Mouse (Mus musculus) heart, adult 9 months (tissue): ENCODE measurements around the gene Sh3bp1.

Experiments
- DNase-seq, 2 experiments: peaks; one replicate each; pipeline ENCODE4 v3.0.0; 2022; ENCODE audit warnings: low spot score in 2 of 2

Sh3bp1 gene

DNA sequence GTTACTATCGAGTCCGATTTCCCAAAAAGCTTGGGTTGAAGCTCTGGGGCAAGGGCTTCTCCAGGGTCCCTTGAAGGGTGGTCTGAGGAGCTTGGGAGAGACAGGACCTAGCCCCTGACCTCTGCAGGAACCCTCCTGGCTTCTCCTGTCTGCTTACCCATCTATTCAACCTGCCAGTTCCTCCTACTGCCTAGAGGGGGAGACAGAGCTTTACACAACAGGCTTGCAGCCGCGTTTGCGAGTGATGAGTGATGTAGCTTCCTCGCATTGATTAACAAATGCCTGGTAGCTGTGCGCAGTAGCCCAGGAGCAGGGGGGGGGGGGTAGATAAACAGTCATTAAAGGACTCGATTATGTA, 16.1 kb downstream of the Sh3bp1 start:
- DNase-seq: peak; percentile 74 to 79

DNA sequence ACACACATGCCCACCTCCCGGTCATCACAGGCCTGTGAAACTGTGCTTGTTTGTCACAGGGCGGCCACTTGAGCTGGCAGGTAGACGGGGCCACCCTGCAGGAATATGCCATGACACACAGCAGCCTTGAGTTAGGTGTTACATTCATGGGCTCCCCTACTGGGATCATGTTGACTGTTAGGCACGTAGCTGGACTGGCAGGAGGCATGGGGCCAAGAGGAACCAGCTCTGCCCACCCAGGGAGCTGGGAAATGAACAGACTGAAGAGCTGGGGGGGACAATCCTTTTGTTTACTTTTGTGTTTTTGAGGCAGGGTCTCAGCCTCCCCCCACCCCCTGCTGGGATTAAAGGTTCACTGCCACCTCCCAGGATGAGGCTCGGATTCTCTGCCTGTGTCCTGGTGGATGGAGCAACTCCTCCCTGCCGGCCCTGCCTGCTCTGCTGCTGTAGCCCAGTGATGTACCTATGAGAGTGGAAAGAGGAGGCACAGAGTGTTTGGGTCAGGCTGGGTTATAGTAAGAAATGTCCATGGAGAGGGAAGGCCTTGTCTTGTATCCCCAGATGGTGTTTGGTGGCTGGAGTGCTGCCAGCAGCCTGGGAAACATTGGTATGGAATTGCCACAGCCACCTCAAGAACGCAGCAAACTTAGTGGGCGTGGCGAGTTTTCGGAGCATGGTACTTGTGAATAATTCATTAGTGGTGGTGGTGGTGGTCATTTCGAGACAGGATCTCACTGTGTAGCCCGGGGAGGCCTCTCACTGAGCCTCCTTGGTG, 16.7 kb downstream of the Sh3bp1 start:
- no peak for DNase-seq

DNA sequence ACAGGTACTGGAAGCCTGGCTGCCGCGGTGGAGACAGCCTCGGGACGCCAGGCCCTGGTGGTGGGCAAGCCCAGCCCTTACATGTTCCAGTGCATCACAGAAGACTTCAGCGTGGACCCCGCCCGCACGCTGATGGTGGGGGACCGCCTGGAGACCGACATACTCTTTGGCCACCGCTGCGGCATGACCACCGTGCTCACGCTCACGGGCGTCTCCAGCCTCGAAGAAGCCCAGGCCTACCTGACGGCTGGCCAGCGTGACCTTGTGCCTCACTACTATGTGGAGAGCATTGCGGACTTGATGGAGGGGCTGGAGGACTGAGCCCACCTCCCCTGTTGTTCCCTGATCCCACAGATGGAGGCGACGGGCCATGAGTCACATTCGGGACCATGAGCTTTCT, 18.6 kb downstream of the Sh3bp1 start:
- no peak for DNase-seq

DNA sequence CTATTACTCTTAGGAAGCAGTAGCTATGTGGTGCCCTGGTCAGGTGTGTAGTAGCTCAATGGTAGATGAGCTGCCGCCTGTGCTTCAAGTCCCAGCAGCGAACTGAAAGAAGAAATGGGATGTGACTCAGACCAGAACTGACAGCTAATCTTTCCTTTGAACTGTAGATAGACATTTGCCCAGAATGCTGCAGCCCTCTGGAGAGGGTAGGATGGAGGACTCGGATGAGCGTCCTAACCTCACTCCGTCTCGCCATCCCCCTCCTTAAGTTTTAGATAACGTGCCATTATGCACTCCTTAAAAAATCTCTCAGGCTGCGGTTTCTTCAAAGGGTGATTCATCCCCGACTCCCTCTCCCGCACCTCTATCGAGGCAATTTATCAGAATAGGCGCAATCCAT, 20.3 kb downstream of the Sh3bp1 start:
- no peak for DNase-seq

DNA sequence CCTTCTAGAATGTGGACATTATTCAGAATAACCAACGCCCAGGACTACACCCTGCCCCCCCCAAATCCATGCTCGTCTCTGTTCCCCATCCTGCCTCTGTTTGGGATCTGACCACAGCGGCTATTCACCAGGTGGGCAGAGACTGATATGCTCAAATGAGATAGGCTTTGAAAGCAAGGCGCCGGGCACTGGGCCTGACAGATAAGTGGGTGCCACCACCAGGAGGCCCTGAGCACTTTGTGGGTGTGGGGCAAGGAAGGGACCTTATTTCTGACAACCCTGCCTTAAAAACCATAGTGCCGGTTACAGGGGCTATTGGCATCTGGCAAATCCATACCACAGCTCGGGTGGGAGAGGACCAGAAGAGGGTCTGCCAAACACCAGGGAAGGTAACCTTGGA, 23.1 kb downstream of the Sh3bp1 start:
- DNase-seq: no peak

DNA sequence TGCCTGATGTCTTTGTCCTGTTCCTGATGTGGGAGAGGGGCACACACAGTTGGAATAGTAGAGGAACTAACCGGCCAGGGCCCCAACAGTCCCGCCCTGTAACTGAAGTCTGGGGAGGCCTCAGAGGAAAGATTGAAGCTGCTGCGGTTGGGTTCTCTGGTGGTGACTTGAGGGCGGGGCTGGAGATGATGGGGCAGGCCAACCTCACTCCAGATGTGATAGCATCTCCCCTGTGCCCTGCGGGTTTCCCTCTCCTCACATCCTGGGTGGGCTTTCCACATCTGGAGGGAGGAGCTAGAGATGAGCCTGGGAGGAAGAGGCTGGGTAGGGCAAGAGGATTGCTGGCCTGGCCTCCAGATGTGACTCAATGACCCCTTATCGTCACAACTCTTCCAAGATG, 24.0 kb downstream of the Sh3bp1 start:
- no peak for DNase-seq

DNA sequence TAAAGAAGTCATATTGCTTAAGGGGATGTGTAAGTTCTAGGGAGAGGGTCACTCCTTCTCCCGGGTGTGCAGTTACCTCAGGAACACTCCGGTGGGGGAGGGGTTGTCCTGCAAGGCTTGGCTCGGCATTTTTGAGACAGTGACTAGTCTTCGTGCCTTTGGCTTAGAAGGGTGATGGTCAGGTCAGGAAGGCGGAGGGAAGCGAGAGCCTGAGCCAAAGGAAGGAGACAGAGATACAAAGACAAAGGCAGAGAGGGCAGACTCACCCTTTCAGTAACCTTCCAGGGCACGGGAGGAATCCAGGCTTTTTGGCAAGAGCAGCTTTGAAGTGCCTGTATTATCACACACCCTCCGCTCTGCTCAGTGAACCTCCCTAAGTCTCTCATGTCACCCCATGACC, 25.6 kb downstream of the Sh3bp1 start:
- DNase-seq: no peak

DNA sequence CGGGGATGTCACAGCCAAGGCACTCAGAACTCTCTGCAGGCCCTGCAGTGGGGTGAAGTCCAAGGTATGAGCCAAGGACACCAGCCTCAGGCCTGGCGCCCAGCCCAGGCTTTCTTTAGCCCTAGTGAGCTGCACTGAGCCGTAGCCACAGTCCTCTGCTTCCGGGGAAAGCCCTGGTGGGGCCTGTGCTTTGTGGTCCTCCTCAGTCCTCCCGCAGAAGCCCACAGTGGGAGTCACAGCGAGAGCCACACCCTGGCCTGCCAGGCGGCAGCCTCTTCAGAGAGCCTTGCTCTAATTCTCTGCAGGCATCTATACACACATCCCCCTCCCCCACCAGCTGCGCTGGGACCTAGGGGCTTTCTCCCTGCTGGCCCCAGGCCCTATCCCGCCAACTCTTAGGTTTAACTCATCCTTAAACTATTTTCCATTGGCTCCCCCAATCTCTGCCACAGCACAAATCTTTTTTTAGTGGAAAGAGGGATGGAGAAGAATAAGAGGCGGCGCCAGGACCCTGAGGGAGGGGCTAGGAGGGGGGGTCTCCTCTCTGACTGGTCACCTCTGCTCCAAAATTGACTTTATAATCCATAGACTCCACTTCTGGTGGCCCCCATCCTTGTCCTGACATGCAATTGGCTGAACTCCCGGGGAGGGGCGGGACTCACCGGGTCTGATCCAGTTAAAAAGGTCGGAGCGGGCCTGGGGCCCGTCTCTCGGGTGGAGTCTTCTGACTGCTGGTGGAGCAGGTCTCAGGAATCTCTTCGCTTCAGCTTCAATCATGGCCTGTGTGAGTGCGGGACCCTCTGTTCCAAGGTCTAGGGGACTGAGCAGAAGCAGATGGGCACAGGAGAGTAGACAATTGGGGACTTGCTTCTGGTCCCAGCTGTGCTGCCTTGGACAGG, 26.7 kb downstream of the Sh3bp1 start, which contains the start of gene Lgals1:
Gene Lgals1 (plus strand): TSS at position 705 of the 899 bp plus-strand sequence.
- DNase-seq: peak; percentile 92 to 93

DNA sequence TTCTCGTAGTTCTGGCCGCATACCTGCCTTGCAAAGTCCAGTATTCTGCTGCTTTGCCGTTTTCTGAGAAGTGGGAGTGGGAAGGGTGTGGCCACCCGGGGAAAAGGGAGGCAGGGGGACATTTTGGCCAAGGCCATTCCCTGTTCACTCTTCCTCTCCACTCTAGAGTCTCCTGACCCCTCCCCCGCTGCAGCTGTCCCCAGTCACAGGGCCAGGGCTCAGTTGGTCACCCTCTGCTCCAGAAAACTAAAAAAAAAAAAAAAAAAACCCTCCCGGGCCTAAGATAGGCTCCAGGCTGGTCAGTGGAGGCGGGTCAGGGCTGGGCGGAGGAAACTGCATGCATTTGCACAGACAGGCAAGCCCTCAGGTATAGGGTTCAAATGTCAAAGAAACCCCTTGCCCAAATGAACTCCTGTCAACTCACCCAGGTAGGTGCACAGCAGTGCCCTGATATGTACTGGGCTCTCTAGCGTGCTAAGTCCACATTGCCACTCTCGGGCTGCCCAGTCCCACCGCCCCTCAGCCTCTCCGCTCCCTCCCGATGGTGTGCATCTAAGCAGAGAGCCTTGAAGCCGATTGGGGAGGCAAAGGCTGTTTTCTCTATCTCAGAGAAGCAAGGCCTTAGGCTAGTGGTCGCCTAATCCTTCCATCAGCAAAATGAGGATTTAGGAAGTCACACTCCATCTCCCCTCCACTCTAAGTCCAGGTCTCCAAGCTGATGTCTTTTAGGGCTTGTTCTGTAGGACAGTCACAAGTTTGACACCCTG, 27.6 kb downstream of the Sh3bp1 start:
- peak; percentile 40 to 56 for DNase-seq

DNA sequence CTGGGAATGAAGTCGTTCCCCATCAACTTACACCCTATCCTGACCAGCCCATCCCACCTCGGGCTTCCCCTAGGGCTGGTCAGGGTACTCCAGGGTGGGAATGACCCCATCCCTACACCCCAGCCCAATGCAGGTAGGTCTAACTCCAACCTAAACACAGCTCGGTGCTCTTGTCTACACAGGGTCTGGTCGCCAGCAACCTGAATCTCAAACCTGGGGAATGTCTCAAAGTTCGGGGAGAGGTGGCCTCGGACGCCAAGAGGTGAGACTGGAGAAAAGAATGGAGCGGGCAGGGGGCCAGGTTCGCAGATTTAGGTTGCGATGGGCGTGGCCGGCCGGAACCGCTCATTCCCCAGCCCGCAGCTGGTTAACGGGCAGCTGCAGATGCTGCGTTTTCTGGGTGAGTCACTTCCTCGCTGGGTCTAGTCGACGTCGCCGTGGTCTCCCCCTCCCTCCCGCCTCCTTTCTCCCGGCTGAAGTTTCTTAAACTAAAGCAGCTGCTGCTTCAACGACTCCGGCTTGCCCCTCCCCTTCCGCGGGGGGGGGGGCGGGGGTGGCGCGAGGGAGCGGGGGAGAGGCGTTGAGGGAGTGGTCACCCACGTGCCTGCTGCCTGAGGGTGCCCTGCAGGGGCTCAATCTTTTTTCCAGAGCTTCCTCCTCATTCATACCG, 28.4 kb downstream of the Sh3bp1 start:
- DNase-seq: peak; percentile 85 to 89

DNA sequence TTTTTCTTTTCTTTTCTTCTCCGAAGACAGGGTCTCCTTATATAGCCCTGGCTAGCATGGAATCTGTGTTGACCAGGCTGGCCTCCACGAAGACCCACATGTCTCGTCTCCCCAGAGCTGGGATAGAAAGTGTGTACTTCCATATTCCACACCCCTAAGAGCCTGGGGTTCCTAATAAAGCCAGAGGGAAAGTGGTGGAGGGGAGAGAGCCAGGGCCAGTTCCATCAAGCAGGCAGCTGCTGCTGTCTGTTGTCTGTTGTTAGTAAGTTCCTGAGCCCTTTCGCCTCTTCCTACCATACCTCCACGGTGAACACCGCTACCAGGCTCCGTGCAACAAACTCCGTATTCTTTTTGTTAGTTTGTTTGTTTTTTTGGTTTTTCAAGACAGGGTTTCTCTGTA, 29.0 kb downstream of the Sh3bp1 start:
- DNase-seq: no peak

DNA sequence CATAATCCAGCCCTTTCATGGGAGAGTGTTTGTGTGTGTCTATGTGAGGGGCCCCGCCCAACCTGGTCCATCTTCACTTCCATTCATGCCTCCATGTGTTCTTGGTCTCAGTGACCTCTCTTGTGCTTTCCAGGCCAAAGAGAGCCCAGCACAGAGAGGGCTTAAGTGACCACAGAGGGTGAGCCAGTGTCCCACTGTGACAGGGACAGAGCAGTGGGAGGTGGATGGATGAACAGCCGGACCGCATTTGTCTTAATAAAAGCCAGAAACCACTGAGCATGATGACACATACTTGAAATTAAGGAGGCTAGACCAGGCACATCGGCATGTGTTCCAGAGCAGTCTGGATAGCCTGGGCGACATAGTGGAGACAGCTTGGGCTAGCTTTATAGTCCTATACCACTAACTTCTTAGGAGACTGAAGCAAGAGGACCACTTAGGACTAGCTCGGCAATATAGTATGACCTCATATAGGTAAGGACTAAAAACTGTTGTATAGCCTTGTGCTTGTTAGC, 30.7 kb downstream of the Sh3bp1 start:
- no peak for DNase-seq

DNA sequence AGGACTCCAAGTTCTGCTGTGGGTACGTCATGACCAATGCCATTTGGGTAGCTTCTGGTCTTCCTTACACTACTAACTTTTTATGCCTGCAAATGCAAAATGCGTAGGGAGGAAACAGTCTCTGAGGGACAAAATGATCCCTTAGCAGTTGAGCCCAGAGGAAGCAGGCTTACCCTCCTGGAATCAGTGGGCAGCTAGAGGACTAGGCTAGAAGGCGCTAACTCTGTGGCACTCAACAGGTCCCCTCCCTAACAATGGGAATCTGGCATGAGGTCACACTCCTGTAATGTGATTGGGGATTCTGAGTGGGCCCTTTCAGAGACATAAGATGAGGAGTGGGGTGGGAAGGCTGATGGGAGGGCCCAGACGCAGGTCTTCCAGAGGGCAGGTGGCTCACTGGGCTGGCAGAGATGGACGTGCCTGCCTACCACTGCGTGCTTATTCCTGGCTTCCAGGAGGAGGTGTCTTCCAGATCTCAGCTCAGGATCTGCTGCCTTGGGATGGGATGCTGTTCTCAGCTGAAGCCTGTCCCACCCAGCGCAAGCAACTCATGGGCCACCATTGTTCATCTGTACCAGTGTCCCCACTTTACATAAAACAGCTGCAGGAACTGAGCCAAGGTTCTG, 31.3 kb downstream of the Sh3bp1 start:
- DNase-seq: no peak

DNA sequence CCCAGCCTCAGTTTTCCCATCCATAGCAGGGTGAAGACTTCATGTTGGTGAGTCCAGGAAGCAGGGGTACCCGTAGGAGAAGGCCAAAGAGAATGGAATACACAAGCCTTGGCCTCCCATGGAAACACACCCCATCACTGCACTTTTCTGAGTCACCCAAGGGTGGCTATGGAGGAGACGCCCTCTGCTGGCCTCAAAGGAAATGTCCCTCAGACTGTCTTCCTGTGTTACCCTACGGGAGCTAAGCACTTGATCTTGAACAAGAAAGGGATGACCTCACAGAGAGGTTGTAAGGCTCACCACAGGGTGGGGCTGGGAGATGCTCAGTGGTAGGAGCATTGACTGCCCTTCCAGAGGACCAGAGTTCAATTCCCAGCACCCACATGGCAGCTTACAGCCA, 32.0 kb downstream of the Sh3bp1 start:
- DNase-seq: peak; percentile 50 to 61

DNA sequence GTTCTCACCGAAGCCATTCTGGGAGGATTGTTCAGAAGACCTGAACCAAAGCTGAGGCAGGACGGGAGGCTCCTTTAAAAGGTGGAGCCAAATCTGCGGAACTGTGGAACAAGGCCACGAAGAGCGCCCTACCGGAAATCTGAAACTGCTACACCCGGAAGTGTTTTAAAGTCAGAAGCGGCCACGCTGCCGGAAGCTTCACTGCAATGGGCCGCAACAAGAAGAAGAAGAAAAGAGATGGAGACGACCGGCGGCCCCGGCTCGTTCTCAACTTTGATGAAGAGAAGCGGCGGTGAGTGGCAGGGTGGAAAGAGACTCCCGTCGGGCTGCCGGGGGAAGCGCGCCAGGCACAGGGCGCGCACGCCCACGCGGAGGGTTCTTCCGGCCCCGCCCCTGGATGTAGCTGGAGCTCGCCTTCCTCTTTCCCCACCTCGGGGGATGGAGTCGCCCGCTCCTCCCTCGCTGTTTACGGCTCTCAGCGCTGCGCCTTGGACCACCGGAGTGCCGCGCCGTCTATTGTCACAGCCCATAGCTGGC, 35.3 kb downstream of the Sh3bp1 start, which contains the start of gene Nol12:
Gene Nol12 (plus strand): TSS at position 150 of the 537 bp plus-strand sequence.
- peak; percentile 71 to 86 for DNase-seq

DNA sequence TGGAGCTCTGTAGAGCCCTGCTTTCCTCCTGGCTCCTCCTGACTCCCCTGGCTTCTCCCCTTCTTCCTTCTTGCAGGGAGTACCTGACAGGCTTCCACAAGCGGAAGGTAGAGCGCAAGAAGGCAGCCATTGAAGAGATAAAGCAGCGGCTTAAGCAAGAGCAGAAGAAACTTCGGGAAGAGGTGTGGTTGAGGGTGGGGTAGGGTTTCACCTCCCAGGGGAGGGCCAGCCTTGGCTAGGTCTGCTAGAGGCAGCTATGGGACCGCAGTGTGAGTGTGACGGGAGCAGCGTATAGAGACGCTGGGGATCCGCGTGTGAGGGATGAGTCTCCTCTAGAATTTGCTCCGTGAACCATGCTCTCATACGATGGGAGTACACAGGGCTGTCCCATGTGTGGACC, 36.8 kb downstream of the Sh3bp1 start:
- no peak for DNase-seq

DNA sequence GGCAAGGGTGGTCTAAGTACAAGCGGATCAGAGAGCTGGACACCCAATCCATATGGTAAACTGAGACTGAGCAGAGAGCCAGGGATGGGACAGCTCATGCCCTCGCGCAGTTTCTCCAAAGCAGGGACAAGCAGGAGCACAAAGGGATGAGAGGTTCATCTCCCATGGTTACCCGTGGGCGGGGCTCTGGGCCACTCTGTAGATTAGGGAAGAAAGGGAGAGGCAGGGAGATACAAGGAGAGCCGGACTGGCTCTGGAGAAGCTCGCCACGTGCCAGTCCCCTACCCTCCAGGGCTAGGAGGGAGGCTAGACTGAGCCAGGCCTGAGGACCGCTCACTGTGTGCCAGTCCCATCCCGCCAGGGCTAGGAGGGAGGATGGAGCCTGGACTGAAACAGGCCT, 37.7 kb downstream of the Sh3bp1 start:
- DNase-seq: no peak

DNA sequence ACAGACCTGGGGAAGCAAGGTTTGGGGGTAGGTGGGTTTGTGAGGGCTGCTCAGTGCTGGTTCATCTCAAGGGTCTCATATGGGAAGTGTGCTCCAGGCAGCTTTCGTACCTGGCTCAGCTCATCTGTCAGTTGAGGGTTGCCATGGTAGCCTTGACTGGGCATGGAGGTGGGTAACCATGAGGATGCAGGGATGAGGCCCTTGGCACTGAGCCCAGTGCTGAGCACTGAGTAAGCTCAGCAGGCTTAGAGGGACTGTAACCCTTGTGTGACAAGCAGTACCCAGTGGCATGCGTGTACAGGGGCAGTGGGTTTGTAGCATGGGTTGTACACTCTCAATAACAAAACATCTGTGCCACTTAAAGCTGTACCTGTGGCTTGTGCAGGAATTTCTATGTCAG, 38.4 kb downstream of the Sh3bp1 start:
- no peak for DNase-seq

DNA sequence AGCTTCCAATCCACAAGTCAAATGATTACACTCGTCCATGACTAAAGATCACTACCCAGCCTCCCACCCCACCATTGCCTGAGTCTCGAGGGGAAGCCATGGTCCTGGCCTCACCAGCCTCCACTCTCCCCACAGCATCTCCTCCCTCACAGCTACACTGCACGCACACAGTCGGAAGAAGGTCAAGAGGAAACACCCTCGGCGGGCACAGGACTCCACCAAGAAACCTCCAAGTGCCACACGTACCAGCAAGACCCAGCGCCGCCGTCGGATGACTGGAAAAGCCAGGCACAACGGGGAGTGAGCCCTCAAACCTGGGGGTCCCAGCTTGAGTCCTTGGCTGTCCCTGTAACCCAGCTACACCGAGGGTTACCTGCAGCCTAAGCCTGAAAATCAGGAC, 40.8 kb downstream of the Sh3bp1 start:
- DNase-seq: no peak

DNA sequence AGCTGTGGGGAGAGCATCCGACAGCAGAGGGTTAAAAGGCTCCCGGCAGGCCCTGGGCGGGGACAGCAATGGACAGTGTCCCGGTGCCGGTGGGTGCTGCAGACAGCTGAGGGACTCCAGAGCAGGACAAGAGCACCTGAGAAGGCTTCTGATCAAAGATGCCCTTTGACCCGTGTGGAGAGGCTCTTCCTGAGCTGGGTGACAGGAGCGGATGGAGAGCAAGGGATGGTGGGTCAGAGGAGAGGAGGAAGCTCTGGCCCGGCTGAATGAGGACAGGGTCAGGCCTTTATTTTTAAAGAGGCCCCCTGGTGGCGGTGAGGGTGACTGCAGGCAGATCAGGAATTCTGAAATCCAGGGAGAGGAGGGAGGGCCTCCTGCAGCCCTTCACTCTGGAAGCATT, 43.1 kb downstream of the Sh3bp1 start:
- DNase-seq: peak; percentile 78 to 84

DNA sequence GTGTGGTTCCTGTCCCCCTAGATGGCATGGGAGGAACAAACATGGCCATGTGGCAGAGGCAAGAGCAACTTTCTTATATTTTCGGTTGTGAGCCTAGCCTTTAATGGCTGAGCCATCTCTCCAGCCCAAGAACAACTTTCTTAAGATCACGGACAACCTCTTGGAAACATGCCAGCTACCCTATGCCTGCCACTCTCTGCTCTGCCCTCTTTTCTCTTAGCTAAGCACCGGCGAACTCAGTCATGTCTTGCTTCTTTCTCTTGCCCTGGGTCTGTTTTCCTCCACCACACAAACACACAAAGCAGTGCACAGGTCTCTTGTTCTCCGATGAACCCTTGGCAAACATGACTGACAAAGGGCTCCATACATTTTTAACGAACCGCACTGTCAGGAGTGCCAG, 46.7 kb downstream of the Sh3bp1 start:
- DNase-seq: no peak
